Comparison of ENCODE assay signal across 25 mouse cellular contexts in the genomic region with DNA sequence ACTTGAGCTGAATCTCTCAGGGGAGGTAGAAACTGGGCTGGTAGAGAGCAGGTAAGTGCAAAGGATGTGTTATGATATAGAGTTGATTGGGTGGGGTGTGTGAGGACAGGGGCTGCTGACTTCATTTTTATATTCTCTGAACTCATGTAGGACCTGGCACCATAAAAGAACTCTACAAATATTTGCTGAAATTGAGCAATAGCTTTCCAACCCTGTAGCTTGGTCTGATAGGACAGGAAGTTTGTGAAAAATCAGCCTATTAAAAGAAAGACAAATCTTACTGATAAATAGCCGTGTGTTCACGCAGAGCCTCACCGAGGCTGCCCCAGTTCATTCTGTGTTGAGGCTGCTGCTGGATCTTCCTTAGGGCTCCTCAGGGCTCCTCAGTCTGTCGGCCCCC. TPM values are rescaled to one million over a fixed set of nuclear protein-coding genes. Genes with fewer than 3 reads are reported as not detected.
"Had no signal": no experiment of that assay in that cellular context is flagged by ENCODE, and none has a peak within 500 bp of the region (broad histone marks: within the 10 kb centered on the region; RNA-seq: fewer than 3 reads in every experiment).

No protein-coding gene starts in this region.

- H3K9ac ChIP-seq: liver, embryonic 14.5 days; lung, embryonic 14.5 days; midbrain, embryonic 13.5 days; midbrain, embryonic 15.5 days; neural tube, embryonic 12.5 days; stomach, embryonic 15.5 days had no signal

- H3K9me3 ChIP-seq: megakaryocyte, embryonic 14.5 days; midbrain, embryonic 13.5 days; midbrain, embryonic 15.5 days; neural tube, embryonic 12.5 days; stomach, embryonic 15.5 days had no signal

- H3K4me1 ChIP-seq: midbrain, embryonic 13.5 days; midbrain, embryonic 15.5 days; neural tube, embryonic 12.5 days; stomach, embryonic 15.5 days had no signal

- H3K27ac ChIP-seq: liver, embryonic 14.5 days; macrophage; midbrain, embryonic 13.5 days; midbrain, embryonic 15.5 days; neural tube, embryonic 12.5 days; stomach, embryonic 15.5 days; stomach, postnatal 0 days had no signal

- H3K36me3 ChIP-seq: midbrain, embryonic 13.5 days; midbrain, embryonic 15.5 days; neural tube, embryonic 12.5 days; stomach, embryonic 15.5 days had no signal

- ATAC-seq: midbrain, embryonic 13.5 days; midbrain, embryonic 15.5 days had no signal

- H3K4me2 ChIP-seq: lung, embryonic 14.5 days; midbrain, embryonic 11.5 days; midbrain, embryonic 13.5 days; midbrain, embryonic 15.5 days; neural tube, embryonic 12.5 days; stomach, embryonic 15.5 days had no signal

- H3K27me3 ChIP-seq: midbrain, embryonic 15.5 days; stomach, embryonic 15.5 days had no signal

- H3K4me3 ChIP-seq: megakaryocyte, embryonic 14.5 days; midbrain, embryonic 13.5 days; midbrain, embryonic 15.5 days; neural tube, embryonic 12.5 days; stomach, embryonic 15.5 days had no signal

- DNase-seq: lung, embryonic 14.5 days; lung, postnatal 36 days; right cerebral cortex, postnatal 14 days; thymus, adult 2 months; thymus, postnatal 25 days; thymus, postnatal 4 days had no signal

RNA-seq across cellular contexts. Expression of gene Cxcl17, which starts 7.3 kb away (rescaled TPM):
- total RNA-seq: megakaryocyte progenitor cell, adult 5-6 weeks; midbrain, postnatal 0 days; monocyte, adult 5-6 weeks; neutrophil, adult 5-6 weeks had no signal
- polyA plus RNA-seq: liver, embryonic 14.5 days; lung, embryonic 14.5 days; lung, embryonic 16.5 days; macrophage; spleen, adult 2 months; testis, adult 2 months had no signal

RNA-seq across cellular contexts. Expression of gene Cnfn, which starts 50.4 kb away (rescaled TPM):
- total RNA-seq: megakaryocyte progenitor cell, adult 5-6 weeks; midbrain, postnatal 0 days; monocyte, adult 5-6 weeks; neutrophil, adult 5-6 weeks had no signal
- polyA plus RNA-seq: liver, embryonic 14.5 days; liver, embryonic 16.5 days; lung, embryonic 14.5 days; macrophage; midbrain, embryonic 11.5 days; midbrain, embryonic 15.5 days; midbrain, postnatal 0 days; neural tube, embryonic 12.5 days; neural tube, embryonic 14.5 days; spleen, adult 2 months; urinary bladder, adult 2 months had no signal
